8 mouse cellular contexts compared by ENCODE assay signal in genomic region chr2:34646541-34646865, GRCm38 (mm10).
A peak's percentile ranks its signal among the peaks of the same experiment; 100 is the strongest.
DNase-seq lines count a peak whose midpoint lies in the region; ATAC-seq and TF ChIP-seq lines count a peak whose summit lies in the region.

No protein-coding gene starts in this region.

- TF ChIP-seq CTCF in heart, adult 2 months (IDR thresholded peaks at IDR 0.05): no peak
- no peak for TF ChIP-seq CTCF in testis, adult 2 months (IDR thresholded peaks at IDR 0.05; ENCODE audit: control insufficient read depth, insufficient read depth, insufficient replicate concordance, low read depth, low read length)

- no peaks in the 10 kb centered on the region for H3K79me2 ChIP-seq in heart, adult 2 months (replicated peaks; ENCODE audit: control insufficient read depth, insufficient read depth, low read length)

- no peak overlapping the region for H3K27ac ChIP-seq in heart, adult 2 months
- H3K27ac ChIP-seq in testis, adult 2 months (ENCODE audit: control insufficient read depth, insufficient read depth, low read depth, low read length): no peak overlapping the region
- no peak overlapping the region for H3K27ac ChIP-seq in liver, embryonic 13.5 days

- no peak for TF ChIP-seq EP300 in heart, adult 2 months (IDR thresholded peaks at IDR 0.05; ENCODE audit: insufficient read depth, low read depth, low read length)

- peak overlapping the region; percentile 31; the same call in 1 of the 2 replicates for H3K4me3 ChIP-seq in heart, adult 2 months
- peak overlapping the region; percentile 80 for H3K4me3 ChIP-seq in testis, adult 2 months (ENCODE audit: control insufficient read depth, low read depth, low read length)
- peak overlapping the region; percentile 65 for H3K4me3 ChIP-seq in liver, embryonic 13.5 days (replicated peaks)

- intact Hi-C loops in heart, adult 2 months (cut with DNase I): no loop called here
- intact Hi-C loops in heart, postnatal 10 days (cut with DNase I): loop anchor here (10.0 kb wide), 1 partner anchor 242 kb away; the partner anchor contains the start of gene Mapkap1

- H3K27me3 ChIP-seq in heart, adult 2 months (ENCODE audit: control insufficient read depth, insufficient read depth, low read length): no peaks in the 10 kb centered on the region
- no peaks in the 10 kb centered on the region for H3K27me3 ChIP-seq in testis, adult 2 months (ENCODE audit: control insufficient read depth, insufficient read depth, low read length)
- no peaks in the 10 kb centered on the region for H3K27me3 ChIP-seq in liver, embryonic 13.5 days

- no peak for TF ChIP-seq POLR2A in heart, adult 2 months (IDR thresholded peaks at IDR 0.05; ENCODE audit: insufficient read depth, low read depth, low read length)
- no peak for TF ChIP-seq POLR2A in testis, adult 2 months (IDR thresholded peaks at IDR 0.05; ENCODE audit: control insufficient read depth, low read depth, low read length)

- WGBS in heart, adult 2 months: 12% methylated on average over 5 of the region's 5 CpGs
- WGBS in liver, embryonic 13.5 days (ENCODE audit: insufficient replicate concordance): 7% methylated on average over 5 of the region's 5 CpGs

- DNase-seq in heart, adult 2 months: no peak
- no peak for DNase-seq in heart, postnatal 10 days
- no peak for DNase-seq in testis, postnatal 14 days (ENCODE audit: low spot score)
- DNase-seq in liver, embryonic 13.5 days: no peak
- no peak for DNase-seq in MN1 (ENCODE audit: low spot score)
- DNase-seq in cerebellum, postnatal 4 days (ENCODE audit: low spot score in 2 of 2): no peak

- H3K9me3 ChIP-seq in liver, embryonic 13.5 days (replicated peaks): no peaks in the 10 kb centered on the region

- no peaks in the 10 kb centered on the region for H3K36me3 ChIP-seq in heart, adult 2 months (ENCODE audit: control insufficient read depth, insufficient read depth, low read length)
- no peaks in the 10 kb centered on the region for H3K36me3 ChIP-seq in testis, adult 2 months (ENCODE audit: control insufficient read depth, insufficient read depth, low read length)
- no peaks in the 10 kb centered on the region for H3K36me3 ChIP-seq in liver, embryonic 13.5 days

- H3K4me1 ChIP-seq in heart, adult 2 months (ENCODE audit: control insufficient read depth, insufficient read depth, low read length): no peaks in the 10 kb centered on the region
- peaks cover 16% of the 10 kb centered on the region for H3K4me1 ChIP-seq in testis, adult 2 months (ENCODE audit: control insufficient read depth, insufficient read depth, low read length)
- peaks cover 25% of the 10 kb centered on the region for H3K4me1 ChIP-seq in liver, embryonic 13.5 days (replicated peaks)

- H3K4me2 ChIP-seq in liver, embryonic 13.5 days: peak overlapping the region; percentile 90

- ATAC-seq in liver, embryonic 13.5 days (ENCODE audit: low read depth): no peak
- ATAC-seq in erythroid progenitor cell, adult 5-6 weeks (replicated peaks; ENCODE audit: low FRiP score, poor library complexity, severe bottlenecking): no peak

- H3K9ac ChIP-seq in heart, adult 2 months (ENCODE audit: low read depth, low read length): no peak overlapping the region
- H3K9ac ChIP-seq in liver, embryonic 13.5 days: no peak overlapping the region
